Mouse (Mus musculus) lung, postnatal 0 days (tissue): ENCODE data around the gene Mmp24. TPM values are rescaled to one million over a fixed set of nuclear protein-coding genes. Genes with fewer than 3 reads are reported as not detected.

Experiments
- ATAC-seq: fragments of 200-750 bp; cut with Nextera tagmentation; 2 replicates; pipeline ENCODE4 v1.8.0; 2017; ENCODE audit warnings: moderate library complexity
- DNase-seq: peaks from one replicate; pipeline ENCODE4 v3.0.0-alpha.2; 2016; ENCODE audit warnings: low spot score
- H3K27ac ChIP-seq: fragments of 300-500 bp; sonication (generic); 2 replicates; pipeline ENCODE4 v1.5.1; 2014; ENCODE audit warnings: antibody characterized with exemption, mild to moderate bottlenecking, low read length, mixed read lengths
- H3K27me3 ChIP-seq: fragments of 300-500 bp; sonication (generic); replicated peaks from 2 replicates; pipeline ENCODE4 v1.6.1; 2014; ENCODE audit warnings: low read length, mixed read lengths; ENCODE audit not compliant: insufficient read depth
- H3K36me3 ChIP-seq: fragments of 300-500 bp; sonication (generic); 2 replicates; pipeline ENCODE4 v1.6.1; 2014; ENCODE audit warnings: low read length, mixed read lengths; ENCODE audit not compliant: insufficient read depth
- H3K4me1 ChIP-seq: fragments of 300-500 bp; sonication (generic); 2 replicates; pipeline ENCODE4 v1.6.1; 2014; ENCODE audit warnings: antibody characterized with exemption, low read depth, low read length, mixed read lengths; ENCODE audit not compliant: insufficient read depth
- H3K4me2 ChIP-seq: fragments of 300-500 bp; sonication (generic); replicated peaks from 2 replicates; pipeline ENCODE4 v1.6.1; 2014; ENCODE audit warnings: low read depth, mild to moderate bottlenecking, low read length, moderate library complexity, mixed read lengths
- H3K4me3 ChIP-seq: fragments of 300-500 bp; sonication (generic); 2 replicates; pipeline ENCODE4 v1.5.1; 2014; ENCODE audit warnings: low read depth, low read length
- H3K9ac ChIP-seq: fragments of 300-500 bp; sonication (generic); replicated peaks from 2 replicates; pipeline ENCODE4 v1.6.1; 2014; ENCODE audit warnings: low read depth, mild to moderate bottlenecking
- H3K9me3 ChIP-seq: fragments of 300-500 bp; sonication (generic); 2 replicates; pipeline ENCODE4 v1.6.1; 2016; ENCODE audit warnings: low read length, mixed read lengths
- CTCF ChIP-seq: IDR thresholded peaks from 2 replicates; pipeline ENCODE4 v1.5.1; 2016; ENCODE audit warnings: antibody characterized with exemption, mild to moderate bottlenecking
- EP300 ChIP-seq: IDR thresholded peaks from 2 replicates; pipeline ENCODE4 v1.6.1; 2016; ENCODE audit warnings: antibody characterized with exemption, mild to moderate bottlenecking, control low read depth
- WGBS: fragments of 180-500 bp; shearing (Covaris S2); extraction: QIAGEN DNeasy Blood & Tissue Kit; methylation state at CpG from one replicate; pipeline ENCODE4 v1.1.7; 2014; 5-methylcytosine and 5-hydroxymethylcytosine counted together
- polyA plus RNA-seq: library from polyadenylated mRNA; unstranded; fragments of >200 nt; fragmentation: Nextera tagmentation; extraction: Ambion mirVana; gene quantifications from 2 replicates; pipeline ENCODE4 v1.2.1, GENCODE M21; 2015

Mmp24 gene
- polyA plus RNA-seq, 1 experiment from 2014 or later = 0.11 TPM

- H3K9me3 ChIP-seq = no peaks in the 10 kb centered on the region
- H3K27ac ChIP-seq = no peak overlapping the region
- no peak for ATAC-seq
- 57% methylated on average over 6 of the region's 6 CpGs for WGBS
- no peaks in the 10 kb centered on the region for H3K4me1 ChIP-seq
- H3K4me3 ChIP-seq = no peak overlapping the region
- H3K36me3 ChIP-seq = no peaks in the 10 kb centered on the region
- no peaks in the 10 kb centered on the region for H3K27me3 ChIP-seq
- H3K4me2 ChIP-seq = no peak overlapping the region
- TF ChIP-seq CTCF (no peak), EP300 (no peak)
- no peak overlapping the region for H3K9ac ChIP-seq
- DNase-seq = no peak
These were observed 38.2 kb upstream of the Mmp24 start for GRCm38 (mm10) chr2:155736936-155737335.

- Histone ChIP-seq H3K4me2 (no peak overlapping the region), H3K9ac (no peak overlapping the region), H3K27me3 (no peaks in the 10 kb centered on the region), H3K27ac (no peak overlapping the region), H3K9me3 (no peaks in the 10 kb centered on the region), H3K4me3 (no peak overlapping the region), H3K36me3 (no peaks in the 10 kb centered on the region), H3K4me1 (no peaks in the 10 kb centered on the region)
- ATAC-seq = peak; percentile 50; the same call in 1 of the 2 replicates
- 47% methylated on average over 9 of the region's 9 CpGs for WGBS
- DNase-seq = no peak
- no peak for TF ChIP-seq CTCF
- no peak for TF ChIP-seq EP300
These were observed 37.3 kb upstream of the Mmp24 start for GRCm38 (mm10) chr2:155737803-155738202.

GRCm38 (mm10) chr2:155742211-155742610, 32.9 kb upstream of the Mmp24 start:
- no peak overlapping the region for H3K4me3 ChIP-seq
- H3K4me1 ChIP-seq = no peaks in the 10 kb centered on the region
- ATAC-seq (peak; percentile 73), DNase-seq (peak; percentile 26)
- WGBS = 33% methylated on average over 11 of the region's 11 CpGs
- no peaks in the 10 kb centered on the region for H3K9me3 ChIP-seq
- no peak overlapping the region for H3K4me2 ChIP-seq
- TF ChIP-seq EP300 (no peak), CTCF (no peak)
- no peak overlapping the region for H3K9ac ChIP-seq
- peak overlapping the region; percentile 26; the same call in 1 of the 2 replicates for H3K27ac ChIP-seq
- H3K27me3 ChIP-seq = no peaks in the 10 kb centered on the region
- no peaks in the 10 kb centered on the region for H3K36me3 ChIP-seq

DNA sequence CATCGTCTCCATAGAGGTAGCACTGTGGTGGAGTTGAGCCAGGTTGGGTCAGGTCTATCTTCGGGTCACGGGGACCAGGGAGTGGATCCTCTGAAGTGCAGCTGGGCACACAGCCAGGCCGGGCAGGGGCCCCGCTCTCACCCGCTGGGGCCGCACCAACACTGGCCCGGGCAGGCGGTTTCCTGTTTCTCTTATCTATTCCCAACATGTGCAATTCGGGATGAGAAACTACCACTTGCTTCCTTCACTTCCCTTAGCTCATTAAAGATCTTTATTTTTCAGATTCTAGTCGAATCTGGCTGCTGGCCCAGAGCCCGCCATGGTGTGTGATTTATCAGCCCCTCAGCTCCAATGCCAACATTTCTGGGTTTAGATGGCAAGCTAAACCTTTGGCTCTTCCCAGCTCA, 32.2 kb upstream of the Mmp24 start:
- Histone ChIP-seq H3K27me3 (no peaks in the 10 kb centered on the region), H3K9ac (no peak overlapping the region), H3K4me2 (no peak overlapping the region), H3K9me3 (no peaks in the 10 kb centered on the region), H3K4me1 (no peaks in the 10 kb centered on the region), H3K4me3 (no peak overlapping the region), H3K27ac (peak overlapping the region; percentile 26; the same call in 1 of the 2 replicates), H3K36me3 (no peaks in the 10 kb centered on the region)
- ATAC-seq = peak; percentile 91
- 21% methylated on average over 12 of the region's 12 CpGs for WGBS
- DNase-seq = peak; percentile 63
- TF ChIP-seq CTCF (no peak), EP300 (peak; percentile 74)

GRCm38 (mm10) chr2:155743351-155743750, 31.8 kb upstream of the Mmp24 start:
- Histone ChIP-seq H3K27me3 (no peaks in the 10 kb centered on the region), H3K9me3 (no peaks in the 10 kb centered on the region), H3K4me2 (no peak overlapping the region), H3K4me1 (no peaks in the 10 kb centered on the region), H3K4me3 (no peak overlapping the region), H3K9ac (no peak overlapping the region), H3K27ac (no peak overlapping the region), H3K36me3 (no peaks in the 10 kb centered on the region)
- 56% methylated on average over 9 of the region's 9 CpGs for WGBS
- DNase-seq (no peak), ATAC-seq (peak; percentile 13; the same call in 1 of the 2 replicates)
- no peak for TF ChIP-seq EP300
- TF ChIP-seq CTCF = no peak

- Histone ChIP-seq H3K4me3 (no peak overlapping the region), H3K27me3 (no peaks in the 10 kb centered on the region), H3K4me2 (no peak overlapping the region), H3K9me3 (no peaks in the 10 kb centered on the region), H3K27ac (no peak overlapping the region), H3K36me3 (no peaks in the 10 kb centered on the region), H3K9ac (no peak overlapping the region), H3K4me1 (no peaks in the 10 kb centered on the region)
- WGBS = 46% methylated on average over 3 of the region's 3 CpGs
- DNase-seq (no peak), ATAC-seq (no peak)
- TF ChIP-seq CTCF = no peak
- no peak for TF ChIP-seq EP300
These were observed 29.7 kb upstream of the Mmp24 start for GRCm38 (mm10) chr2:155745487-155745886.

DNA sequence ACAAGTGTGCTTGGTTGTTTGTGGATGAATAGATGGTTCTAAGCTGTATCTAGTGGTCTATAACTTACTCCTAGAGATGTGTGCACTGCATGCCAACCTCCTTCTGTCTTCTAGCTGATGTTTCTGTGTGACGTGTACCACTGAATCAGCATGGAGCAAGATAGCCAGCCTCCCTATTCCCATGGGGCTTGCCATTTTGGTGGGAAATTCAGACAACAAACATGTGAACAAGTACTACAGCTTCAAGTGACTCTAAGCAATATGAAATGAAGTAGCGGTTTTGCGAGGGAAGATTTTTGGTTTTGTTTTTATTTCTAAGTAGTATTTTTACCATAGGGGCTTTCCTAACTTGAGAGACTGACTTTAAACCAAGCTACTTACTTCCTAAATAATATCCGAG, 25.7 kb upstream of the Mmp24 start:
- Histone ChIP-seq H3K9me3 (no peaks in the 10 kb centered on the region), H3K36me3 (no peaks in the 10 kb centered on the region), H3K27ac (no peak overlapping the region), H3K4me3 (no peak overlapping the region), H3K9ac (no peak overlapping the region), H3K27me3 (no peaks in the 10 kb centered on the region), H3K4me1 (no peaks in the 10 kb centered on the region), H3K4me2 (no peak overlapping the region)
- DNase-seq = no peak
- 90% methylated on average over 4 of the region's 4 CpGs for WGBS
- TF ChIP-seq CTCF (no peak), EP300 (no peak)
- ATAC-seq = no peak
